Mouse (Mus musculus): ENCODE results near the gene Trim66.

DNA sequence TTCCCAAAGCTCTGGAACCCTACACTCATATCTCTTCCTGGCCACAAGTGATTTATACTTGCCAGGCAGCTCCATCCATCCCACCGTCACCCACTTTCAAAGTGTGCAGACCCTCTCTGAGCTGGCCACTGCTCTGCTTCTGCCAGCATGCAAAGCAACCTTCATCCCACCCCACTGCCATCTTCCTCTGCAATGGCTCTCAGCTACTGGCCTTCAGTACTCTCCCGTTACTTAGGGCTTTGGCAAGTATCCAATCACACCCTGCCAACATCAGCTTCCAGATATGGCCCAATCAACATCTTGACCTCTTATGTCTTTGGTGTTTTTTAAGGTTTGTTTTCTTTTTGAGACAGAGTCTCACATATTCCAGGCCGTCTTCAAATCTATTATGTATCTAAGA lies 30.0 kb downstream of the Trim66 start:
- TF ChIP-seq CTCF (IDR thresholded peaks at IDR 0.05; ENCODE audit: extremely low read depth, insufficient read depth, insufficient read length, insufficient replicate concordance) = no peak
- no peak for TF ChIP-seq POLR2A (IDR thresholded peaks at IDR 0.05; ENCODE audit: low read depth, low read length)
